Mouse (Mus musculus): ENCODE results near the gene Slc16a1.

DNA sequence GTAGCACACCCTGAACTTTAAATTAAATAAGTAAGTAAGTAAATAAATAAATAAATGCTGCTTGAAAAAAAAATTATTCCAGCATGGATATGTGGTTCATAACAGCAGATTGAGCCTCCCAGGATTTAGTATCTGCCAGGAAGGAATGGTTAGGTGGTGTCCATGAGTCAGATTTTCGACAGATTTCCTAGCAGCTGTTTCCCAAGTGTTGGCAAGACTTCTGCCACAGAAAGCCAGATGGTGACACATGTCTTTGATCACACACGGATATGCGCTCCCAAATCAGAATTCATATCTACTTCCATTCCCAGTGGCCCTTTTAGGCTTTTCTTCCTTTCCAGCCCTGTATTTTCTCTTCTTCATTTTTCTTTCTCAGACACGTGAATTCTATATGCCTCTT is 28.5 kb downstream of the Slc16a1 start:
- TF ChIP-seq CTCF (IDR thresholded peaks at IDR 0.05; ENCODE audit: low read depth, low read length) (no peak), POLR2A (IDR thresholded peaks at IDR 0.05; ENCODE audit: extremely low read depth, insufficient read depth, low read length) (no peak)
